Mouse (Mus musculus) stomach, postnatal 0 days (tissue): Measurements from ENCODE around the gene Itga3. TPM values are rescaled to one million over a fixed set of nuclear protein-coding genes. Genes with fewer than 3 reads are reported as not detected.

ENCODE experiments used
- ATAC-seq: fragments of 200-750 bp; cut with Nextera tagmentation; 2 replicates; pipeline ENCODE4 v1.8.0; 2017; ENCODE audit not compliant: low FRiP score, low TSS enrichment
- DNase-seq: peaks from one replicate; pipeline ENCODE4 v3.0.0-alpha.2; 2016; ENCODE audit warnings: low spot score
- H3K27ac ChIP-seq: fragments of 300-500 bp; sonication (generic); replicated peaks from 2 replicates; pipeline ENCODE4 v1.5.1; 2014; ENCODE audit warnings: mild to moderate bottlenecking, control low read depth
- H3K27me3 ChIP-seq: fragments of 300-500 bp; sonication (generic); 2 replicates; pipeline ENCODE4 v1.6.1; 2014; ENCODE audit warnings: low read length; ENCODE audit not compliant: control insufficient read depth, insufficient read depth
- H3K36me3 ChIP-seq: fragments of 300-500 bp; sonication (generic); 2 replicates; pipeline ENCODE4 v1.6.1; 2014; ENCODE audit warnings: low read length, mixed read lengths; ENCODE audit not compliant: control insufficient read depth, insufficient read depth
- H3K4me1 ChIP-seq: fragments of 300-500 bp; sonication (generic); replicated peaks from 2 replicates; pipeline ENCODE4 v1.6.1; 2014; ENCODE audit warnings: antibody characterized with exemption; ENCODE audit not compliant: control insufficient read depth, insufficient read depth
- H3K4me2 ChIP-seq: fragments of 300-500 bp; sonication (generic); replicated peaks from 2 replicates; pipeline ENCODE4 v1.6.1; 2014; ENCODE audit warnings: low read depth, mild to moderate bottlenecking, control low read depth, moderate library complexity
- H3K4me3 ChIP-seq: fragments of 300-500 bp; sonication (generic); 2 replicates; pipeline ENCODE4 v1.5.1; 2014; ENCODE audit warnings: low read depth, low read length, control low read depth
- H3K9ac ChIP-seq: fragments of 300-500 bp; sonication (generic); 2 replicates; pipeline ENCODE4 v1.6.1; 2014; ENCODE audit warnings: mild to moderate bottlenecking, low read length, control low read depth, mixed read lengths
- H3K9me3 ChIP-seq: fragments of 300-500 bp; sonication (generic); 2 replicates; pipeline ENCODE4 v1.6.1; 2016; ENCODE audit warnings: low read length; ENCODE audit not compliant: control insufficient read depth
- CTCF ChIP-seq: IDR thresholded peaks from 2 replicates; pipeline ENCODE4 v1.5.1; 2016; ENCODE audit warnings: antibody characterized with exemption, low read depth, mild to moderate bottlenecking, moderate library complexity
- EP300 ChIP-seq: optimal IDR thresholded peaks from 2 replicates; pipeline ENCODE3; 2016; ENCODE audit warnings: antibody characterized with exemption
- WGBS: fragments of 180-500 bp; shearing (Covaris S2); extraction: QIAGEN DNeasy Blood & Tissue Kit; methylation state at CpG from one replicate; pipeline ENCODE4 v1.1.7; 2014; 5-methylcytosine and 5-hydroxymethylcytosine counted together
- polyA plus RNA-seq: library from polyadenylated mRNA; unstranded; fragments of >200 nt; fragmentation: Nextera tagmentation; extraction: Ambion mirVana; gene quantifications from 2 replicates; pipeline ENCODE4 v1.2.1, GENCODE M21; 2015

The Itga3 gene
- polyA plus RNA-seq, 1 experiment from 2014 or later = 15.6 TPM

DNA sequence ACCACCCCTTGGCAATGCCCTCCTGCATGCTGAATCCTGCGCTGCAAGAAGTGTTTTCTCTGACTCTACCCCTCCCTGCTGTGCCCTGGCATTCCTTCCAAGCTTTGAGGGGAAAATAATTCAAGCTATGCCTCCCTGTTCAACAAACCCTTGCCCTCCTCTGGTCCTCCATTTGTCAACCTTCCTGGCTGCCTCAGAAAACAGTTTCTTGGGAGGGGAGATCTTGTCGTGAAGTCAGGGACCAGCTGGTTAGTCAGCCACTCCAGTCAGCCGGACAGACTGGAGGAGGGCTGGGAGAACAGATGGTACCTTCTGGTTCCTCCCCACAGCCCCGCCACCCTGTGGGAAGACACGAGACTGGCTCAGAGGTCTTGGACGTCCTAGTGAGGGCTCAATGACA, 39.3 kb downstream of the Itga3 start:
- WGBS = 53% methylated on average over 6 of the region's 6 CpGs
- no peak overlapping the region; the same call in 1 of the 2 replicates for H3K9ac ChIP-seq
- TF ChIP-seq EP300 (no peak), CTCF (no peak)
- DNase-seq (no peak), ATAC-seq (no peak)
- peaks cover 3% of the 10 kb centered on the region for H3K4me1 ChIP-seq
- H3K27me3 ChIP-seq = no peaks in the 10 kb centered on the region
- no peak overlapping the region for H3K4me2 ChIP-seq
- H3K4me3 ChIP-seq = no peak overlapping the region
- H3K36me3 ChIP-seq = 0 out of 2 replicates have a peak, but pooled peaks cover 2% of the 10 kb centered on the region
- H3K9me3 ChIP-seq = no peaks in the 10 kb centered on the region
- no peak overlapping the region for H3K27ac ChIP-seq

DNA sequence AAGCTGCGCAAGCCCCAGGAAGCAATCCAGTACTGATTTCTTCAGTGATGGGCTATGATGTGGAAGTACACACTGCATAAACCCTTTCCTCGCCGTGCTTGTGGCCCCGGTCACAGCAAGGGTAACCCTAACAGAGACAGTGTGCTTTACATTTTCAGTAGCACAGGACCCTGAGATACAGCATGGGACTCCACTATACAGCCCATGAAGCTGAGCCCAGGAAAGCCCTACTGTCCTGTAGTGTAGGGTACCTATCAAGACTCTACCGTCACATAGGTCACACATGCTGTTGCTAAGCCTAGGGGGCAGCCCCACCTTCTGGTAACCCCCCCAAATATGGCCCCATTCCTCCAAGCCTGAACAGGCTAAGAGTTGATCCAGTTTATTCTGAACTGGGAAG, 40.1 kb downstream of the Itga3 start:
- Histone ChIP-seq H3K9me3 (no peaks in the 10 kb centered on the region), H3K4me1 (peaks cover 3% of the 10 kb centered on the region), H3K4me2 (no peak overlapping the region), H3K27ac (no peak overlapping the region), H3K36me3 (peaks cover 2% of the 10 kb centered on the region; the same call in 1 of the 2 replicates), H3K4me3 (no peak overlapping the region), H3K27me3 (no peaks in the 10 kb centered on the region), H3K9ac (no peak overlapping the region)
- no peak for TF ChIP-seq EP300
- TF ChIP-seq CTCF = no peak
- WGBS = 89% methylated on average over 5 of the region's 5 CpGs
- ATAC-seq (no peak), DNase-seq (no peak)

DNA sequence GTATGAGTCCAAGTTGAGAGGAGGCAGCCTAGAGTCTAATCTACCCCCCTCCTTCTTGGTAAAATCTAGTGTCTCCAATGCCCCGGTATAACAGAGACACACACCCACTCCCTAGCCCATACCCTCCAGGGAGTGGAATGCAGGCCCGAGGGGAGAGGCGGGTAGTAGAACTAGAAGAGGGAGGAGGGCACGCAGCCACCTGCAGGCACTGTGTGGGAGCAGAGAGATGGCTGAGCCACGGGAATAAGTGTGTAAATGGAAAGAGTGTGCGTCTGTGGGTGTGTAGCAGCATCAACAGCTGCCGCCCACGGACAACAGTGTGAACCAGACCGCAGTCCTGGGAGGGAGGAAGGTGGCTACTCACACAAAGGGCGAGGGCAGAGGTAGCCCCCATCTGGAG, 41.7 kb downstream of the Itga3 start:
- Histone ChIP-seq H3K36me3 (peaks cover 3% of the 10 kb centered on the region), H3K4me3 (no peak overlapping the region), H3K4me2 (no peak overlapping the region), H3K4me1 (no peaks in the 10 kb centered on the region), H3K27ac (no peak overlapping the region), H3K9me3 (no peaks in the 10 kb centered on the region), H3K9ac (no peak overlapping the region), H3K27me3 (no peaks in the 10 kb centered on the region)
- TF ChIP-seq EP300 (no peak), CTCF (no peak)
- WGBS = 56% methylated on average over 10 of the region's 10 CpGs
- DNase-seq (no peak), ATAC-seq (no peak)

DNA sequence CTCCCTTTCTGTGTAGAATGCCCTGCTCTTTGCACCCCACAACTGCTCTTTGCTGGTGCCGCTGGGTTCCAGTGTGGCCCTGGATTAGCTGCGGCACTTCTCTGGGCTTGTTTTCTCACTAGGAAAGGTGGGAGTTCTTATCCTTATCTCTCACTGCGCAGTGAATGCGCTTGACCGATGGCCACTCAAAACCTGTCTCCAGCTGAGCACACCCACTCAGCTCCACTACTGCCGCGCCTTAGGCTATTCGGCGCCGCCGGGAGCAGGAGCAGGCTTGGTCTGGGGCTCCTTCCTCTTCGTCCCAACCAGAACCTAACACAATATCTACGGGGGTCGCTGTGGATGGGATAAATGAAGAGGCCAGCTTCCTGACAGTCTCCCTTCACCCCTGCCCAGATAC, 43.0 kb downstream of the Itga3 start:
- TF ChIP-seq EP300 (no peak), CTCF (no peak)
- no peak overlapping the region for H3K27ac ChIP-seq
- H3K9me3 ChIP-seq = no peaks in the 10 kb centered on the region
- no peak overlapping the region for H3K4me2 ChIP-seq
- peaks cover 6% of the 10 kb centered on the region for H3K36me3 ChIP-seq
- no peak overlapping the region for H3K4me3 ChIP-seq
- no peaks in the 10 kb centered on the region for H3K27me3 ChIP-seq
- no peak overlapping the region for H3K9ac ChIP-seq
- DNase-seq (peak; percentile 62), ATAC-seq (peak; percentile 45)
- no peaks in the 10 kb centered on the region for H3K4me1 ChIP-seq
- 49% methylated on average over 14 of the region's 14 CpGs for WGBS

DNA sequence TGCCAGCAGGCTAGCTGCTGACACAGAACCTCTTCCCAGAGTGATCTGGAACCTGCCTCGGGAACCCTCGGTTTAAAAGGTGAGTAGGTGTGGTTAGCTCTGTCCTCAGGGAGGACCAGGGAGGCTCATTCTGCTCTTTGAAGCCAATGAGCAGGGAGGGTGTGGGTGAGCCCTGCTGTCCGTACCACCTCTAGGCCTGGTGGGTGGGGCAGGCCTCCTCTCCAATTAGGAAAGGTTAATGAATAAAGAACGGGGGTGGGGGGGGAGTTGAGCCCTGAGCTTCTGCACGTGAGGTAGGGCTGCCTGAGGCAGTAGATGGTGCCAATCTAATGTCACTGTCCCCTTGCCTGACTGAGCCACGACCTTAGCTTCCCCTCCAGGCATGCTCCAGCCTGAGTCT, 43.7 kb downstream of the Itga3 start:
- TF ChIP-seq CTCF (no peak), EP300 (no peak)
- Histone ChIP-seq H3K9me3 (no peaks in the 10 kb centered on the region), H3K4me2 (no peak overlapping the region), H3K9ac (no peak overlapping the region), H3K36me3 (peaks cover 6% of the 10 kb centered on the region), H3K4me1 (no peaks in the 10 kb centered on the region), H3K27ac (no peak overlapping the region), H3K4me3 (no peak overlapping the region), H3K27me3 (no peaks in the 10 kb centered on the region)
- 32% methylated on average over 6 of the region's 6 CpGs for WGBS
- DNase-seq (no peak), ATAC-seq (no peak)

DNA sequence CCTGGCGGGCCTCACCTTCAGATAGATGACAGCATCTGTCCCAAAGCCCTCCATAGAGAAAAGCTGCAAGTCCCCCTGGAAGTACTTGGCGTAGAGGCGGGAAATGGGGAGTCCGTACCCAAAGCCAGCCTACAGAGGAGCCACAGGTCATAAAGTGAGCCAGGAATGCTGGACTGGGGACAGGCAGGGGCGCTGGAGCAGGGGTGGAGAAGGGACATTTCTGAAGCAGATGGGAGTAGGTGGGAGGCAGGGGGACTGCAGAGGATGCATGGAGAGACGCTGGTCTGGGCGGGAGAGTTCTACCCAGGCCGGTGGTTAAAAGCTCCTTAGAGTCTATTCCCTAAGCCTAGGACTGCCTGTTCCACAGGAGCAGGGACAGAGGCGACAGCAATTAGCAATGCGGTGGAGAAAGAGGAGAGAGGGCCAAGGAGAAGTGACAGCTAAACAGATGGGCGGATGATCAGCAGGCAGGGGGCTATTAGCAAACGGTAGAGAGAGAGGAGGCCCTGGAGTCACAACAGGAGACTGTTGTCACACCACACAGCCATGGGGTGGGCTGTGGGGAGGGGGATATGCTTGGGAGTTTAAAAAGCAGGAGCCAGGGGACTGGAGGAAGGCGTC, 48.6 kb downstream of the Itga3 start:
- 51% methylated on average over 13 of the region's 13 CpGs for WGBS
- Histone ChIP-seq H3K36me3 (peaks cover 6% of the 10 kb centered on the region), H3K4me3 (no peak overlapping the region), H3K4me2 (no peak overlapping the region), H3K4me1 (no peaks in the 10 kb centered on the region), H3K27ac (no peak overlapping the region), H3K9me3 (no peaks in the 10 kb centered on the region), H3K9ac (no peak overlapping the region), H3K27me3 (no peaks in the 10 kb centered on the region)
- no peak for DNase-seq
- TF ChIP-seq EP300 (no peak), CTCF (no peak)
- no peak for ATAC-seq
